Mouse (Mus musculus): Measurements from ENCODE around the gene Erc1.

DNA sequence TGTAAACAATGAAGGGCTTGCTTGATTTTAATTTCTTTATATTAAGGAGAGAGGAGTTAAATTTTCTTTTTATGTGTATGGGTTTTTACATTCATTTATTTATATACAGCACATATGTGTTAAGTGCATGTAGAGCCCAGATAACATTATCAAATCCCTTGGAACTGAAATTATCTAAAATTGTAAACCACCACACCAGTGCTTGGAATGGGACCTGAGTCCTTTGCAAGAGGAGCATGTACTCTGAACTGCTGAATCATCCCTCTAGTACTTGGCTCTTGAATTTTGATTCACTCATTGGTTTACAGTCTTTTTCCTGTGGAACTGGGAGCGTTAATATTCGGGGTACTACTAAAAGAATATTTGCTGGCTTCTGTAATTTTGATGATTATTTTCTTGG is 116.8 kb downstream of the Erc1 start:
- TF ChIP-seq CTCF (conservative IDR thresholded peaks at IDR 0.05; ENCODE audit: insufficient read depth, insufficient read length, low read depth, low read length): no peak
- no peak for TF ChIP-seq POLR2A (IDR thresholded peaks at IDR 0.05; ENCODE audit: low read depth, low read length)
